Mouse (Mus musculus): Measurements from ENCODE around the gene Hist1h2bg. TPM values are rescaled to one million over a fixed set of nuclear protein-coding genes. Genes with fewer than 3 reads are reported as not detected.

Gene Hist1h2bg
- 4.3 and 4.6 TPM in 2 replicates for polyA plus RNA-seq (2015; fragmentation: Nextera tagmentation; extraction: Ambion mirVana)

- Histone ChIP-seq H3K4me1 (replicated peaks) (peaks cover 28% of the 10 kb centered on the region), H3K9ac (peak within 1 kb of the TSS; percentile 58), H3K36me3 (no peaks in the 10 kb centered on the region), H3K27ac (peak within 1 kb of the TSS; percentile 97), H3K4me2 (peak within 1 kb of the TSS; percentile 73), H3K4me3 (peak within 1 kb of the TSS; percentile 54), H3K27me3 (no peaks in the 10 kb centered on the region), H3K9me3 (replicated peaks) (no peaks in the 10 kb centered on the region)
- ATAC-seq (replicated peaks; ENCODE audit: insufficient number of reproducible peaks, insufficient read depth, low FRiP score, low read depth): peak; percentile 86
- WGBS: under 1% methylated on average over 18 of the region's 18 CpGs
Observed at GRCm38 (mm10) chr13:23571022-23571503, at the start of gene Hist1h2bg, which contains the start of gene Hist1h2ae. Gene Hist1h2bg (plus strand): TSS chr13:23571396. Gene Hist1h2ae (minus strand): TSS chr13:23571220.

GRCm38 (mm10) chr13:23521703-23522102 lies 49.5 kb upstream of the Hist1h2bg start:
- WGBS: 2% methylated on average over 14 of the region's 14 CpGs
- no peak overlapping the region for H3K4me3 ChIP-seq
- ATAC-seq (replicated peaks; ENCODE audit: insufficient number of reproducible peaks, insufficient read depth, low FRiP score, low read depth): no peak

GRCm38 (mm10) chr13:23523976-23524375 lies 47.2 kb upstream of the Hist1h2bg start:
- Histone ChIP-seq H3K27ac (no peak overlapping the region), H3K9ac (no peak overlapping the region), H3K9me3 (replicated peaks) (no peaks in the 10 kb centered on the region), H3K4me3 (no peak overlapping the region), H3K4me1 (replicated peaks) (peaks cover 20% of the 10 kb centered on the region), H3K36me3 (no peaks in the 10 kb centered on the region), H3K4me2 (no peak overlapping the region), H3K27me3 (no peaks in the 10 kb centered on the region)
- WGBS: 49% methylated on average over 5 of the region's 5 CpGs
- ATAC-seq (replicated peaks; ENCODE audit: insufficient number of reproducible peaks, insufficient read depth, low FRiP score, low read depth): no peak

More at GRCm38 (mm10) chr13:23521703-23522102, 49.5 kb upstream of the Hist1h2bg start:
- Histone ChIP-seq H3K9me3 (replicated peaks) (no peaks in the 10 kb centered on the region), H3K4me2 (peak overlapping the region; percentile 40), H3K36me3 (no peaks in the 10 kb centered on the region), H3K27me3 (no peaks in the 10 kb centered on the region), H3K9ac (0 out of 2 replicates have a peak overlapping the region, but pooled peaks have one; percentile 17), H3K27ac (no peak overlapping the region), H3K4me1 (replicated peaks) (peaks cover 8% of the 10 kb centered on the region)

GRCm38 (mm10) chr13:23524654-23525053 lies 46.5 kb upstream of the Hist1h2bg start:
- Histone ChIP-seq H3K4me3 (no peak overlapping the region), H3K9ac (no peak overlapping the region), H3K27me3 (no peaks in the 10 kb centered on the region), H3K9me3 (replicated peaks) (no peaks in the 10 kb centered on the region), H3K4me1 (replicated peaks) (peaks cover 22% of the 10 kb centered on the region), H3K36me3 (no peaks in the 10 kb centered on the region), H3K4me2 (peak overlapping the region; percentile 10; the same call in 1 of the 2 replicates), H3K27ac (no peak overlapping the region)
- WGBS: 10% methylated on average over 5 of the region's 5 CpGs
- no peak for ATAC-seq (replicated peaks; ENCODE audit: insufficient number of reproducible peaks, insufficient read depth, low FRiP score, low read depth)

- Histone ChIP-seq H3K9me3 (replicated peaks) (no peaks in the 10 kb centered on the region), H3K27ac (no peak overlapping the region), H3K27me3 (no peaks in the 10 kb centered on the region), H3K4me1 (replicated peaks) (peaks cover 22% of the 10 kb centered on the region), H3K36me3 (no peaks in the 10 kb centered on the region), H3K4me2 (peak overlapping the region; percentile 57), H3K4me3 (peak overlapping the region; percentile 48), H3K9ac (peak overlapping the region; percentile 36; the same call in 1 of the 2 replicates)
- 3% methylated on average over 10 of the region's 10 CpGs for WGBS
- no peak for ATAC-seq (replicated peaks; ENCODE audit: insufficient number of reproducible peaks, insufficient read depth, low FRiP score, low read depth)
Observed at GRCm38 (mm10) chr13:23525901-23526300, 45.3 kb upstream of the Hist1h2bg start.

GRCm38 (mm10) chr13:23526312-23526711 lies 44.9 kb upstream of the Hist1h2bg start:
- peak overlapping the region; percentile 51 for H3K27ac ChIP-seq
- no peaks in the 10 kb centered on the region for H3K36me3 ChIP-seq
- WGBS: under 1% methylated on average over 17 of the region's 17 CpGs
- H3K9ac ChIP-seq: peak overlapping the region; percentile 39
- H3K27me3 ChIP-seq: no peaks in the 10 kb centered on the region
- peak overlapping the region; percentile 48 for H3K4me3 ChIP-seq
- H3K9me3 ChIP-seq (replicated peaks): no peaks in the 10 kb centered on the region
- ATAC-seq (replicated peaks; ENCODE audit: insufficient number of reproducible peaks, insufficient read depth, low FRiP score, low read depth): no peak; the same call in 1 of the 2 replicates
- H3K4me1 ChIP-seq (replicated peaks): peaks cover 22% of the 10 kb centered on the region
- H3K4me2 ChIP-seq: peak overlapping the region; percentile 57

- peak overlapping the region; percentile 79 for H3K4me2 ChIP-seq
- H3K27me3 ChIP-seq: no peaks in the 10 kb centered on the region
- ATAC-seq (replicated peaks; ENCODE audit: insufficient number of reproducible peaks, insufficient read depth, low FRiP score, low read depth): no peak
- no peak overlapping the region for H3K9ac ChIP-seq
- peak overlapping the region; percentile 92 for H3K27ac ChIP-seq
- H3K4me1 ChIP-seq (replicated peaks): peaks cover 39% of the 10 kb centered on the region
- no peak overlapping the region for H3K4me3 ChIP-seq
- no peaks in the 10 kb centered on the region for H3K9me3 ChIP-seq (replicated peaks)
- 80% methylated on average over 5 of the region's 5 CpGs for WGBS
- H3K36me3 ChIP-seq: no peaks in the 10 kb centered on the region
Observed at GRCm38 (mm10) chr13:23529005-23529404, 42.2 kb upstream of the Hist1h2bg start.

GRCm38 (mm10) chr13:23529480-23530165 lies 41.6 kb upstream of the Hist1h2bg start:
- Histone ChIP-seq H3K27ac (peak overlapping the region; percentile 92), H3K9me3 (replicated peaks) (no peaks in the 10 kb centered on the region), H3K27me3 (no peaks in the 10 kb centered on the region), H3K4me2 (peak overlapping the region; percentile 79), H3K4me1 (replicated peaks) (peaks cover 45% of the 10 kb centered on the region), H3K4me3 (peak overlapping the region; percentile 56), H3K9ac (peak overlapping the region; percentile 59), H3K36me3 (no peaks in the 10 kb centered on the region)
- 18% methylated on average over 2 of the region's 2 CpGs for WGBS
- ATAC-seq (replicated peaks; ENCODE audit: insufficient number of reproducible peaks, insufficient read depth, low FRiP score, low read depth): no peak

GRCm38 (mm10) chr13:23530181-23530900 lies 40.9 kb upstream of the Hist1h2bg start:
- WGBS: under 1% methylated on average over 20 of the region's 20 CpGs
- H3K9ac ChIP-seq: peak overlapping the region; percentile 59
- no peak for ATAC-seq (replicated peaks; ENCODE audit: insufficient number of reproducible peaks, insufficient read depth, low FRiP score, low read depth)

GRCm38 (mm10) chr13:23530901-23531875 lies 40.0 kb upstream of the Hist1h2bg start, which contains the start of gene Hist1h4h:
Gene Hist1h4h (plus strand): TSS chr13:23531050.
- WGBS: under 1% methylated on average over 60 of the region's 70 CpGs
- peak within 1 kb of the TSS; percentile 79 for H3K4me2 ChIP-seq
- peak within 1 kb of the TSS; percentile 59 for H3K9ac ChIP-seq
- H3K27ac ChIP-seq: peak within 1 kb of the TSS; percentile 92
- no peaks in the 10 kb centered on the region for H3K9me3 ChIP-seq (replicated peaks)
- no peaks in the 10 kb centered on the region for H3K27me3 ChIP-seq
- peaks cover 42% of the 10 kb centered on the region for H3K4me1 ChIP-seq (replicated peaks)
- ATAC-seq (replicated peaks; ENCODE audit: insufficient number of reproducible peaks, insufficient read depth, low FRiP score, low read depth): peak; percentile 84
- no peaks in the 10 kb centered on the region for H3K36me3 ChIP-seq
- H3K4me3 ChIP-seq: peak within 1 kb of the TSS; percentile 56

More at GRCm38 (mm10) chr13:23530181-23530900, 40.9 kb upstream of the Hist1h2bg start:
- H3K4me2 ChIP-seq: peak overlapping the region; percentile 79
- no peaks in the 10 kb centered on the region for H3K36me3 ChIP-seq
- H3K27ac ChIP-seq: peak overlapping the region; percentile 92
- no peaks in the 10 kb centered on the region for H3K9me3 ChIP-seq (replicated peaks)
- peak overlapping the region; percentile 56 for H3K4me3 ChIP-seq
- no peaks in the 10 kb centered on the region for H3K27me3 ChIP-seq
- H3K4me1 ChIP-seq (replicated peaks): peaks cover 44% of the 10 kb centered on the region
